In the genomic region with DNA sequence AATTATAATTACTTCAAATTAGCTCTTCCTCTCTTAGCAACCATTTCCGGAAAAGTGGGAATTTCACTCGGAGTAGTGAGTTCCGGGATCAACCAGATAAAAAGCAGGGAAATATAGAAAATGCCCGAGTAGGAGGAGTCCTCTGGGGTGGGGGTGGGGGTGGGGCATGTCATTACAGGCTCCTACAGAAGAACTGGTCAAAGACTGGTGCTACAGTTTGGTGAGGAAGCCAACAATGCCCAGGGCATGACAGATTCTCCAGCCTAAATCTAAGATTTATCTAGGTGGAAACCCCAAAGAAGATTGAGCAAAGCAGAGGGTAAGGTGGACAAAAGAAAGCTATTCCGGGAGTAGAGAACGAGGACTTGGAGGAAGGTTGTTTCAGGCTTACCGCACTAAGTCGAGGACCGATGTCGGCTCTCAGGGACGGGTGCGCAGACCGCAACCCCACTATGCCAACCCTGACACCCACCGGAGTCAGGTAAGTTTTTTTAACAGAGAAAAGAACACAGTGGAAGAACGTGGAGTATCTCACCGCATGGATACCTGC, we compare ENCODE assay signal across 8 mouse cellular contexts. TPM values are rescaled to one million over a fixed set of nuclear protein-coding genes. Genes with fewer than 3 reads are reported as not detected.
DNase-seq lines count a peak whose midpoint lies in the region; TF ChIP-seq lines count a peak whose summit lies in the region.

No protein-coding gene starts in this region.

- H3K9me3 ChIP-seq in forebrain, embryonic 10.5 days: no peaks in the 10 kb centered on the region

- H3K4me3 ChIP-seq in cerebellum, adult 2 months (replicated peaks; ENCODE audit: insufficient read depth, low read depth, low read length): peak overlapping the region; percentile 67
- H3K4me3 ChIP-seq in forebrain, embryonic 10.5 days: peak overlapping the region; percentile 82
- H3K4me3 ChIP-seq in liver, adult 2 months (ENCODE audit: insufficient read depth, low read depth, low read length): peak overlapping the region; percentile 79

- peaks cover 34% of the 10 kb centered on the region for H3K79me2 ChIP-seq in liver, adult 2 months (ENCODE audit: control insufficient read depth, insufficient read depth, low read length)

- H3K27me3 ChIP-seq in cerebellum, adult 2 months (ENCODE audit: control insufficient read depth, insufficient read depth, low read length): no peaks in the 10 kb centered on the region
- H3K27me3 ChIP-seq in forebrain, embryonic 10.5 days (ENCODE audit: poor library complexity, severe bottlenecking): no peaks in the 10 kb centered on the region
- no peaks in the 10 kb centered on the region for H3K27me3 ChIP-seq in liver, adult 2 months (ENCODE audit: control insufficient read depth, insufficient read depth, low read length)

- DNase-seq in cerebellum, adult 2 months: no peak
- DNase-seq in cerebellum, postnatal 10 days: no peak
- DNase-seq in 3T3-L1 (ENCODE audit: low read depth, low spot score): peak; percentile 77
- no peak for DNase-seq in forebrain, embryonic 10.5 days (ENCODE audit: extremely low spot score, low spot score)
- no peak for DNase-seq in liver, adult 2 months (ENCODE audit: extremely low read depth, low read depth, low spot score)
- no peak for DNase-seq in thymus, postnatal 36 days
- no peak for DNase-seq in urinary bladder, postnatal 4 days (ENCODE audit: low spot score in 2 of 2)
- DNase-seq in c-Kit-positive CD71-positive TER-119-positive erythroid progenitor cells, embryonic 14.5 days (ENCODE audit: low spot score): no peak

- under 1% methylated on average over 16 of the region's 16 CpGs for WGBS in cerebellum, adult 2 months
- WGBS in forebrain, embryonic 10.5 days: 1% methylated on average over 16 of the region's 16 CpGs
- under 1% methylated on average over 16 of the region's 16 CpGs for WGBS in liver, adult 2 months

- no peak for TF ChIP-seq CTCF in cerebellum, adult 2 months (IDR thresholded peaks at IDR 0.05; ENCODE audit: borderline replicate concordance, insufficient read depth, low read depth, low read length)
- no peak for TF ChIP-seq CTCF in liver, adult 2 months (IDR thresholded peaks at IDR 0.05; ENCODE audit: low read depth, low read length)

- H3K9ac ChIP-seq in liver, adult 2 months (ENCODE audit: low read depth, low read length): peak overlapping the region; percentile 78

- H3K36me3 ChIP-seq in forebrain, embryonic 10.5 days (replicated peaks): peaks cover 62% of the 10 kb centered on the region
- peaks cover 28% of the 10 kb centered on the region for H3K36me3 ChIP-seq in liver, adult 2 months (ENCODE audit: control insufficient read depth, insufficient read depth, low read length)

- peaks cover 10% of the 10 kb centered on the region; the same call in 1 of the 2 replicates for H3K4me1 ChIP-seq in cerebellum, adult 2 months (ENCODE audit: control insufficient read depth, insufficient read depth, low read length)
- peaks cover 46% of the 10 kb centered on the region for H3K4me1 ChIP-seq in forebrain, embryonic 10.5 days
- peaks cover 24% of the 10 kb centered on the region for H3K4me1 ChIP-seq in liver, adult 2 months (ENCODE audit: control insufficient read depth, insufficient read depth, low read length)

- no peak for TF ChIP-seq POLR2A in cerebellum, adult 2 months (IDR thresholded peaks at IDR 0.05; ENCODE audit: borderline replicate concordance, insufficient read depth, low read length)
- TF ChIP-seq POLR2A in liver, adult 2 months (IDR thresholded peaks at IDR 0.05; ENCODE audit: extremely low read depth, insufficient read depth, low read length): no peak

- no peak overlapping the region for H3K27ac ChIP-seq in cerebellum, adult 2 months (ENCODE audit: insufficient read depth, low read length)
- H3K27ac ChIP-seq in forebrain, embryonic 10.5 days: peak overlapping the region; percentile 88
- H3K27ac ChIP-seq in liver, adult 2 months (replicated peaks; ENCODE audit: insufficient read depth, low read depth, low read length): peak overlapping the region; percentile 80

RNA-seq across cellular contexts. Expression of gene Rbm4, which starts 0.3 kb away (rescaled TPM):
- 77.5 and 86.1 TPM in 2 replicates for polyA plus RNA-seq in cerebellum, adult 2 months (2012; rRNA removed)
- 94.2 and 96.7 TPM in 2 replicates for polyA plus RNA-seq in forebrain, embryonic 10.5 days (2016; fragmentation: Nextera tagmentation; extraction: Ambion mirVana)
- 58.4 and 67.7 TPM in 2 replicates for total RNA-seq in liver, adult 2 months (2014; rRNA removed)
- polyA plus RNA-seq in liver, adult 2 months (2012; rRNA removed): 25.7 and 32.8 TPM in 2 replicates

RNA-seq across cellular contexts. Expression of gene Gm21992, which starts 18.1 kb away (rescaled TPM):
- 14.4 and 17.9 TPM in 2 replicates for polyA plus RNA-seq in cerebellum, adult 2 months (2012; rRNA removed)
- polyA plus RNA-seq in forebrain, embryonic 10.5 days (2016; fragmentation: Nextera tagmentation; extraction: Ambion mirVana): 34.4 and 35.7 TPM in 2 replicates
- 4.8 and 9.9 TPM in 2 replicates for total RNA-seq in liver, adult 2 months (2014; rRNA removed)
- 22.3 and 23.6 TPM in 2 replicates for polyA plus RNA-seq in liver, adult 2 months (2012; rRNA removed)

RNA-seq across cellular contexts. Expression of gene Rbm14, which starts 18.1 kb away (rescaled TPM):
- polyA plus RNA-seq in cerebellum, adult 2 months (2012; rRNA removed): 27.4 and 32.1 TPM in 2 replicates
- polyA plus RNA-seq in forebrain, embryonic 10.5 days (2016; fragmentation: Nextera tagmentation; extraction: Ambion mirVana): 137 and 140 TPM in 2 replicates
- total RNA-seq in liver, adult 2 months (2014; rRNA removed): 9.0 and 12.6 TPM in 2 replicates
- 18.4 and 26.1 TPM in 2 replicates for polyA plus RNA-seq in liver, adult 2 months (2012; rRNA removed)

RNA-seq across cellular contexts. Expression of gene Rbm4b, which starts 37.1 kb away (rescaled TPM):
- 29.8 and 30.5 TPM in 2 replicates for polyA plus RNA-seq in cerebellum, adult 2 months (2012; rRNA removed)
- polyA plus RNA-seq in forebrain, embryonic 10.5 days (2016; fragmentation: Nextera tagmentation; extraction: Ambion mirVana): 104 and 106 TPM in 2 replicates
- total RNA-seq in liver, adult 2 months (2014; rRNA removed): 19.9 and 20.3 TPM in 2 replicates
- 6.8 and 7.9 TPM in 2 replicates for polyA plus RNA-seq in liver, adult 2 months (2012; rRNA removed)

RNA-seq across cellular contexts. Expression of gene Ccs, which starts 45.8 kb away (rescaled TPM):
- 49.5 and 52.7 TPM in 2 replicates for polyA plus RNA-seq in cerebellum, adult 2 months (2012; rRNA removed)
- 40.5 and 47.2 TPM in 2 replicates for polyA plus RNA-seq in forebrain, embryonic 10.5 days (2016; fragmentation: Nextera tagmentation; extraction: Ambion mirVana)
- total RNA-seq in liver, adult 2 months (2014; rRNA removed): 146 and 174 TPM in 2 replicates
- polyA plus RNA-seq in liver, adult 2 months (2012; rRNA removed): 245 and 254 TPM in 2 replicates
